Mouse (Mus musculus): ENCODE results near the gene Erg.

Erg gene

GRCm38 (mm10) chr16:95390787-95391186 is 195.6 kb downstream of the Erg start:
- no peak for DNase-seq (ENCODE audit: low spot score in 2 of 2)

- no peak for DNase-seq (ENCODE audit: low spot score in 2 of 2)
Observed at GRCm38 (mm10) chr16:95388811-95389529, 197.4 kb downstream of the Erg start.

- no peak for DNase-seq (ENCODE audit: low spot score in 2 of 2)
Observed at GRCm38 (mm10) chr16:95388292-95388691, 198.1 kb downstream of the Erg start.

GRCm38 (mm10) chr16:95387008-95387407 is 199.4 kb downstream of the Erg start:
- no peak for DNase-seq (ENCODE audit: low spot score in 2 of 2)

- DNase-seq (ENCODE audit: low spot score in 2 of 2): no peak
Observed at GRCm38 (mm10) chr16:95385299-95385973, 201.0 kb downstream of the Erg start.

DNA sequence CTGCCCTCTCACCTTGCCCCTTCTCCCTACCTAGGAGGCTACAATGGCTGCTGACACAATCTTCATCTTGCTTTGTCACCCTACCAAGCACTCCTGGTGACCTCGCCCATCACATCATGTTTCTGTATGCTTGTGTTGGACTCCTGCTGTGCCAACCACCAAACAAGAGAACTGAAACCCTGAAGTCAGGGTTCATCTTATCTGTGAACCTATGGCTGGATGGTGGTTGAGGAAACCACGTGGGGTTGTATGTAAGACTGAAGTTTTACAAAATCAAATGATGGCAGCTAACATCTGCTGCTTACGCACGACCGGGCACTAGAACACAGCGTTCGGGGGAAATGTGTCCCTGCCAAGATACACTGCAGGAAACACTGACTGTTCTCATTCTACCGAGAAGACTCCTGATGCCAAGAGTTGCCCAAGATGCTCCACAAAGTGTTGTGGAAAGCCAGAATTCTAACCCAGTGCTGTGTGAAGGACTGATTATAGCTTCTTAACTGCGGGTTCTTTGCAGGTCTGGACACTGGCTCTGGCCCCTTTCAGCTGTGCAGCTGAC is 201.7 kb downstream of the Erg start:
- DNase-seq (ENCODE audit: low spot score in 2 of 2): no peak

DNA sequence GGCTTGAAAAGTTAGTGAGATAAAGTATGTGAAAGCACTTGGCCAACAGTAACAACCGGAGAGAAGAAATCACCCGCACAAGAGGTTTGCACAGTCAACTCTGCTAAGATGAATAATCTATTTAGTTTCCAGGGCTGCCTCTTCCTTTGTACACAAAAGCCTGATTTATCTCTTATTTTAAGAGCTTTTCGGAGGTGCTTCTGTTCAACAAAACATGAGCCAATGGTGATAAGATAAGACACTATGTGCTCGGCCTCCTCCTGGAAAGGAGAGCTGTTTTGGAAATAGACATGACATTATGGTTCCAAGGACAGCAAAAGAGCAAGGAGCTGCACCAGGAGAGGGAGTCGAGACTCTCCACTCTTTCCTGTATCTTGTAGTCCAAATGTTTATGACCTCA is 204.1 kb downstream of the Erg start:
- no peak for DNase-seq (ENCODE audit: low spot score in 2 of 2)

GRCm38 (mm10) chr16:95376834-95377233 is 209.6 kb downstream of the Erg start:
- no peak for DNase-seq (ENCODE audit: low spot score in 2 of 2)

DNA sequence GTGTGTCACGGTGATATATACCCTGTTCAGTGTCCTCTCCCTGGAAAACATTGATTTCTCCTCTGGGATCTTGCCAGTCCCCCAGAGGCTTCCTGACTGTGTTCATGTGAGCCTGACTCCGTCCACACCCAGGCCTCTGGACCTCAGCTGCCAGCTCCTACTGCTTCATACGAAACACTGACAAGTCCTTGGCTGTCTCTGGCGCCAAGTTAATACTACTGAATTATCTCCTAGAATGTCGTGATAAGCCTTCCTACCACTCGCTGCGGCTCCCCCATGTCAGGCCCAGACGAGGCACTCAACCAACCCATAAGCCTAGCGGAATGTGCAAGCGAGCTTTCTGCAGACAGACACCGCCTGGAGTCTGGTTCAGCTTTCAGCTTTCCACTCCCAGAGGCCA is 210.0 kb downstream of the Erg start:
- DNase-seq (ENCODE audit: low spot score in 2 of 2): no peak

- DNase-seq (ENCODE audit: low spot score in 2 of 2): no peak
Observed at GRCm38 (mm10) chr16:95374646-95375045, 211.7 kb downstream of the Erg start.

- DNase-seq (ENCODE audit: low spot score in 2 of 2): no peak
Observed at GRCm38 (mm10) chr16:95372960-95373359, 213.4 kb downstream of the Erg start.

GRCm38 (mm10) chr16:95371713-95372112 is 214.7 kb downstream of the Erg start:
- DNase-seq (ENCODE audit: low spot score in 2 of 2): no peak

GRCm38 (mm10) chr16:95366989-95367765 is 219.2 kb downstream of the Erg start:
- DNase-seq (ENCODE audit: low spot score in 2 of 2): no peak

GRCm38 (mm10) chr16:95365214-95365613 is 221.2 kb downstream of the Erg start:
- no peak for DNase-seq (ENCODE audit: low spot score in 2 of 2)

DNA sequence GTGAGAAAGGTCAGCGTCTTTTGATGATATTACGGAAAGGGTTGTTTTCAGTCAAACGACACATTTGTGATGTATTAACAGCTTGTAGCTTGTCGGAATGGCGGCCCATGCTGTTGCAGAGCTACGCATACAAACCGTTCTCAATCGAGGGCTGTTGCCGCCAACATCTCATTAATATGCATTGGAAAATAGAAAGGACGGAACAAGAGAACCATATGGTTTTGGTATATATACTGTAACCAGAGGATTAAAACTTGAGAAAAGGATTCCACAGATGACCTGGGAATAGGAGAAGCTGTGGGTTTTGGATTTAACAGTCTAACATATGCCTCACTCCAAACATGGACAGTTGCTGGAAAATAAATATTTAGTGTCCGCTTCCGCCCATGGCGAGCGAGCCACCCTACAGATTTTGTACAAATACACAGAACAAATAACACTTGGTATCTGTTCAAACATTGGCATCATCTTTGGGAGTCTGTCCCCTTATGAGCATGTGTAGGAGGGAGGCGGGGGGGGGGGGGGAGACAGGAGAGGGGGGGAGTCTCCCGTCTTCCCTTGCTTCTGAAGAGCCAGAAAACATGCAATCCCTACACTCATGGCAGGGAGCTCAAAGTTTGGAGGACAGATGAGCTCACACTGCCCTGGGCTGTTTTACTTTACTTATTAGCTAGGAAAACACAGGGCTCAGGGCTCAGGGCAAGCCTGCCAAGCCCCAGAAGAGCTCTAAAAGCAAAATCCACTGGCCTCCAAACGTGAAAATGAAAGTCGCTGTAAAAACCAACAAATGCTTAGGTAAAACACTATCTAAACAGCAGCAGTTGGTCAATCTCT is 222.5 kb downstream of the Erg start:
- no peak for DNase-seq (ENCODE audit: low spot score in 2 of 2)

DNA sequence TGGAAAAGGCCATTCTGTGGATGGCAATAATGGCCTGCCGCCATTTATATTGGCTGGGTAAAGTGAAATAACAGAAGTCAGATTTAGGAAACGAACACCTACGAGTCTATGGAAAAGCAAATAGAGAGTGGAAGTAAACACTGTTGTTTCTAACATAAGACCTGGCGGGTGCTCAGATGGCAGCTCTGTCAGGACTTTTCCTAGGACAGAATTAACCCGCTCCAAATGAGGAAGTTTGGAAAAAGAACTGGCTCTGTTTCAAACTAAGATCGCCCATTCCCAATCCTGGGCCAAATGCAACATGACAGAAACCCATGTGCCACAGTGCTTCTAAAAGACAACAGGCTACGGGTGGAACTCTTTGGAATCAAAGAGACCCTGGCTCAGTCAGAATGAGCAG is 224.4 kb downstream of the Erg start:
- no peak for DNase-seq (ENCODE audit: low spot score in 2 of 2)

- no peak for DNase-seq (ENCODE audit: low spot score in 2 of 2)
Observed at GRCm38 (mm10) chr16:95360940-95361489, 225.4 kb downstream of the Erg start.

GRCm38 (mm10) chr16:95360214-95360850 is 226.1 kb downstream of the Erg start:
- no peak for DNase-seq (ENCODE audit: low spot score in 2 of 2)

DNA sequence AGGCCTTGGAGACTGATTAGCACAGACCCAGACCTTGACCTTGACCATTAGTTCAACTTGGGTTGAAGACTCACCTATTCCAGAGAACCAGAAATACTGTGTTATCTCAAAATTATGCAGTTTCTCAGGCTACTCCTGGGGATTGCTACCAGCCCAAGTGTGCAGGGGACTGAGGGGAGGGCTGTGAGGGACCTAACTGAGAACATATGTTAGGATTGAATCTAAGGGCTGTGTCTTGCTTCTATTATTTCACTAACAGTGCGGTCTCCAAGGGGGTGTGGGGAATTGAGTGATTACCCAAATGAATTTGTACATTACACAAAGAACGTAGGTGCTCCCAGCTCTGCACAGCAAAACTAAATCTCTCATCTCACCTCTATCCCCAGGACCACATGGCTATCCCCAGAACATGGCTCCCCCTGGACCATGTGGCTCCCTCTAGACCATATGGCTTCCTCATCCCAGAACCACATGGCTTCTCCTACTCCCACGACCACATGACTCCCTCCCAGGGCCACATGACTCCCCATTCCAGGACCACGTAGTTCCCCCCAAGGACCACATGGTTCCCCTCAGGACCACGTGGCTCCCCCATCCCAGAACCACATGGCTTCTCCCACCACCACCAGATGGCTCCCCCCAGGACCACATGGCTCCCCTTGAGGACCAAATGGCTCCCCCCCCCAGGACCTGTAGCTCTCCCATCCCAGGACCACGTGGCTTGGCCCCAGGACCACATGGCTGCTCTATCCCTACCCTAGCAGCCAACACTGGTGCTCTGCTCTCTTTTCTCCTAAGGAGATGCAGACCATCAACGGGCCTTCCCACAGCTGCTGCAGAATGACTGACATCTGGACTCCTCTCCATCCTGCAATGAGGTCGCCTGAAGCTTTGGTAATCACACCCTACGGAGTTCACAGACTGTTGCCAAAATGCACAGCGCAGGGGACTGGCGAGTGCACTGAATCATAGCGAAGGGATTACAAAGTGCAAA is 229.1 kb downstream of the Erg start:
- no peak for DNase-seq (ENCODE audit: low spot score in 2 of 2)

All from frontal cortex, postnatal 36 days (tissue).